Mouse (Mus musculus): Measurements from ENCODE around the gene Fam131c.
A peak's percentile ranks its signal among the peaks of the same experiment; 100 is the strongest.

DNA sequence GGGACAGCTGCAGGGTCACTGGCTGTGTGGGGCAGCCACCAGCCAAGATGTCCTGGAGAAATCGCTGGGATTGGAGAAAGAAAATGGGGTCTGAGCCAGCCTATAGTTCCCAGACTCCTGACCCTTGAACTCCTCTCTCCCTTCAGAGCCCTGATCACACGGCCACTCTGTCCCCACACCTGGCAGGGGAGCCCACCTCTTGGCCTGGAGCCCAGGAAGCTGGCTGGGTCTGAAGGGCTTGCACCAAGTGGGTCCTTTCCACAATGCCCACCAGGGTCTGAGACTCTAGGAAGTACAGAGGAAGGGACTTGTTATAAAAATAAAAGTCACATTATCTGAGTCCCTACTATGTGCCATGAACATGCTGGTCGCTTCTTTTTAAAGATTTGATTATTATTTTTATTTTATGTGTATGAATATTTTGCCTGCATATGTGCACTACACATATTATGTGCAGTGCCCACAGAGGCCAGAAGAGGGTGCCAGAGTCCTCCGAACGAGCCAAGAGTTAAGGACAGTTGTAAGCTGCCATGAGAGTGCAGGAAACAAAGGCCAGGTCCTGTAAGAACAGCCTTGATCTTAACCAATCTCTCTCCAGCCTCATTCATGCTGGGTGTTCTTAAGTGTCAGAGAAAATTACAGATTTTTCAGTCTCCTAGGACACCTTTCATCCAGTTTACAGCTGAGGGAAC, 19.2 kb downstream of the Fam131c start:
- no peak for TF ChIP-seq EP300 (IDR thresholded peaks at IDR 0.05; ENCODE audit: low read depth)
- TF ChIP-seq CTCF (IDR thresholded peaks at IDR 0.05; ENCODE audit: low read depth): peak; percentile 84
